Mouse (Mus musculus): ENCODE data around the gene Batf3. TPM values are rescaled to one million over a fixed set of nuclear protein-coding genes. Genes with fewer than 3 reads are reported as not detected.

Batf3 gene
- polyA plus RNA-seq, 1 experiment = not detected

- Histone ChIP-seq H3K4me3 (ENCODE audit: insufficient read depth, low read depth, low read length) (no peak overlapping the region), H3K27ac (ENCODE audit: insufficient read depth, low read depth, low read length) (no peak overlapping the region), H3K4me1 (ENCODE audit: control insufficient read depth, insufficient read depth, low read length) (peaks cover 2% of the 10 kb centered on the region; the same call in 1 of the 2 replicates)
- 87% methylated on average over 2 of the region's 2 CpGs for WGBS
- TF ChIP-seq CTCF (IDR thresholded peaks at IDR 0.05; ENCODE audit: insufficient read depth, low read depth, low read length) (no peak), POLR2A (IDR thresholded peaks at IDR 0.05; ENCODE audit: insufficient read depth, low read depth, low read length) (no peak)
These were observed 33.1 kb upstream of the Batf3 start for GRCm38 (mm10) chr1:191064535-191064934.

DNA sequence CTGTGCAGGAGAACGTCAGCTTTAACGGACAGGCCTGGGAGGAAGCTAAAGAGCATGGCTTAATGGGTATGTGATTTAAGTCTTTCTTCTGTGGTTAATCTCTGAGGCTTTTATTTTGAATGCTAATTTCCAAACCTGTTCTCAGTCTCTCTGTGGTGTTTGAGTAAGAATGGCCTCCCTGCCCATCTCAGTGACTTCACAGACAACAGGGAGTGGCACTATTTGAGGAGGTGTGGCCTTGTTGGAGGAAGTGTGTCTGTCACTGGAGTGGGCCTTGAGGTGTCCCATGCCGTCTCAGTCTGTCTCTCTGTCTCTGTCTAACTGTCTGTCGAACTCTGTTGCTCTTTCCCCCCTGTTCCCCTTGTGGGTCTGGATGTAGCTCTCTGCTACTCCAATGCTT, 32.5 kb upstream of the Batf3 start:
- H3K27ac ChIP-seq (ENCODE audit: insufficient read depth, low read depth, low read length) = no peak overlapping the region
- no peak overlapping the region for H3K4me3 ChIP-seq (ENCODE audit: insufficient read depth, low read depth, low read length)
- peaks cover 2% of the 10 kb centered on the region; the same call in 1 of the 2 replicates for H3K4me1 ChIP-seq (ENCODE audit: control insufficient read depth, insufficient read depth, low read length)
- WGBS = 81% methylated on average over 4 of the region's 4 CpGs
- TF ChIP-seq POLR2A (IDR thresholded peaks at IDR 0.05; ENCODE audit: insufficient read depth, low read depth, low read length) (no peak), CTCF (IDR thresholded peaks at IDR 0.05; ENCODE audit: insufficient read depth, low read depth, low read length) (no peak)

DNA sequence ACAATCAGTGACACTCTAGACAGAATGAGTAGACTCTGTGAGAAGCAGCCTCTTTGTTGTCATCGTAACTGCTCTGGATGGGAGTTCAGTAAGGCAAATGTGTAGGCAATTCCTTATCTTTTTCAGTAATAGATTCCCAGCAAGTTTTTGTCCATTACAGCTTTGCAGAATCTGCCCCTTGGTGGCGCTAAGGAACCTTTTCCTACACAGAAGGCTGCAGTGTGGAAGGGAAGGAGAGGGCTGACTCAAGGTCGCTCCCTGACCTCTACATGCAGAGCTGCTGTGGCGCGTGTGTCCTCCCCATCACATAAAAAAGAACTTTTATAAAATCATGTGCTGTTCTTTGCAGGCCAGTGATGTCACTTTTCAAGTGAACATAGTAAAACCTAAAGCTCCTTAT, 29.3 kb upstream of the Batf3 start:
- WGBS = 78% methylated on average over 5 of the region's 5 CpGs

GRCm38 (mm10) chr1:191070259-191070658, 27.4 kb upstream of the Batf3 start:
- 84% methylated on average over 4 of the region's 4 CpGs for WGBS
- H3K27ac ChIP-seq (ENCODE audit: insufficient read depth, low read depth, low read length) = no peak overlapping the region
- H3K4me3 ChIP-seq (ENCODE audit: insufficient read depth, low read depth, low read length) = no peak overlapping the region
- no peaks in the 10 kb centered on the region for H3K4me1 ChIP-seq (ENCODE audit: control insufficient read depth, insufficient read depth, low read length)
- no peak for TF ChIP-seq POLR2A (IDR thresholded peaks at IDR 0.05; ENCODE audit: insufficient read depth, low read depth, low read length)
- TF ChIP-seq CTCF (IDR thresholded peaks at IDR 0.05; ENCODE audit: insufficient read depth, low read depth, low read length) = no peak

More for the DNA sequence above, 29.3 kb upstream of the Batf3 start:
- TF ChIP-seq CTCF (IDR thresholded peaks at IDR 0.05; ENCODE audit: insufficient read depth, low read depth, low read length) (no peak), POLR2A (IDR thresholded peaks at IDR 0.05; ENCODE audit: insufficient read depth, low read depth, low read length) (no peak)
- Histone ChIP-seq H3K4me3 (ENCODE audit: insufficient read depth, low read depth, low read length) (no peak overlapping the region), H3K27ac (ENCODE audit: insufficient read depth, low read depth, low read length) (no peak overlapping the region), H3K4me1 (ENCODE audit: control insufficient read depth, insufficient read depth, low read length) (no peaks in the 10 kb centered on the region)

GRCm38 (mm10) chr1:191071613-191072012, 26.0 kb upstream of the Batf3 start:
- no peak for TF ChIP-seq POLR2A (IDR thresholded peaks at IDR 0.05; ENCODE audit: insufficient read depth, low read depth, low read length)
- WGBS = 91% methylated on average over 6 of the region's 6 CpGs
- Histone ChIP-seq H3K27ac (ENCODE audit: insufficient read depth, low read depth, low read length) (no peak overlapping the region), H3K4me1 (ENCODE audit: control insufficient read depth, insufficient read depth, low read length) (no peaks in the 10 kb centered on the region), H3K4me3 (ENCODE audit: insufficient read depth, low read depth, low read length) (no peak overlapping the region)

GRCm38 (mm10) chr1:191072329-191072913, 25.2 kb upstream of the Batf3 start:
- WGBS = 93% methylated on average over 16 of the region's 16 CpGs
- no peak overlapping the region for H3K27ac ChIP-seq (ENCODE audit: insufficient read depth, low read depth, low read length)

DNA sequence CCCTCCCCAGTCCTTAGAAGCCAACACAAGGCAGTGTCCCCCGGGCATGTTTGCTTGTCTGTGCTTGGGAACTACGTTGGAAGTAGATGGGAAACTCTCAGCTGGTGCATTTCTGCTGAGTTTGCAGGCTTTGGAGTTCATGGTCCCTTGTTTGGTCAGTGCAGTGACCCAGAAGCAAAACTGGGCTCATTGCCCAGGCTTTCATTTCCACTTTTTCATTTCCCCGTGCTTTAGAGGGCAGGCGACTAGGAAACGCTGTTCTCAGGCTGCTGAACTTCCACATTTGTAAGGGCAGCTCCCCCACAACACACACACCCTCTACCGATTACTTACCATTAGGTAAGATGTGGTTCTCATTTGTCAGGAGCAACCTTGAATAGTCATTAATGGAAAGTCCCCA, 24.6 kb upstream of the Batf3 start:
- Histone ChIP-seq H3K27ac (ENCODE audit: insufficient read depth, low read depth, low read length) (no peak overlapping the region), H3K4me1 (ENCODE audit: control insufficient read depth, insufficient read depth, low read length) (no peaks in the 10 kb centered on the region), H3K4me3 (ENCODE audit: insufficient read depth, low read depth, low read length) (no peak overlapping the region)
- WGBS = 45% methylated on average over 6 of the region's 6 CpGs
- TF ChIP-seq POLR2A (IDR thresholded peaks at IDR 0.05; ENCODE audit: insufficient read depth, low read depth, low read length) (no peak), CTCF (IDR thresholded peaks at IDR 0.05; ENCODE audit: insufficient read depth, low read depth, low read length) (no peak)

More at GRCm38 (mm10) chr1:191072329-191072913, 25.2 kb upstream of the Batf3 start:
- H3K4me1 ChIP-seq (ENCODE audit: control insufficient read depth, insufficient read depth, low read length) = no peaks in the 10 kb centered on the region
- TF ChIP-seq POLR2A (IDR thresholded peaks at IDR 0.05; ENCODE audit: insufficient read depth, low read depth, low read length) (no peak), CTCF (IDR thresholded peaks at IDR 0.05; ENCODE audit: insufficient read depth, low read depth, low read length) (no peak)
- no peak overlapping the region for H3K4me3 ChIP-seq (ENCODE audit: insufficient read depth, low read depth, low read length)

GRCm38 (mm10) chr1:191073486-191073885, 24.2 kb upstream of the Batf3 start:
- no peaks in the 10 kb centered on the region for H3K4me1 ChIP-seq (ENCODE audit: control insufficient read depth, insufficient read depth, low read length)
- 93% methylated on average over 4 of the region's 4 CpGs for WGBS
- no peak for TF ChIP-seq CTCF (IDR thresholded peaks at IDR 0.05; ENCODE audit: insufficient read depth, low read depth, low read length)
- no peak for TF ChIP-seq POLR2A (IDR thresholded peaks at IDR 0.05; ENCODE audit: insufficient read depth, low read depth, low read length)
- H3K4me3 ChIP-seq (ENCODE audit: insufficient read depth, low read depth, low read length) = no peak overlapping the region
- no peak overlapping the region for H3K27ac ChIP-seq (ENCODE audit: insufficient read depth, low read depth, low read length)

DNA sequence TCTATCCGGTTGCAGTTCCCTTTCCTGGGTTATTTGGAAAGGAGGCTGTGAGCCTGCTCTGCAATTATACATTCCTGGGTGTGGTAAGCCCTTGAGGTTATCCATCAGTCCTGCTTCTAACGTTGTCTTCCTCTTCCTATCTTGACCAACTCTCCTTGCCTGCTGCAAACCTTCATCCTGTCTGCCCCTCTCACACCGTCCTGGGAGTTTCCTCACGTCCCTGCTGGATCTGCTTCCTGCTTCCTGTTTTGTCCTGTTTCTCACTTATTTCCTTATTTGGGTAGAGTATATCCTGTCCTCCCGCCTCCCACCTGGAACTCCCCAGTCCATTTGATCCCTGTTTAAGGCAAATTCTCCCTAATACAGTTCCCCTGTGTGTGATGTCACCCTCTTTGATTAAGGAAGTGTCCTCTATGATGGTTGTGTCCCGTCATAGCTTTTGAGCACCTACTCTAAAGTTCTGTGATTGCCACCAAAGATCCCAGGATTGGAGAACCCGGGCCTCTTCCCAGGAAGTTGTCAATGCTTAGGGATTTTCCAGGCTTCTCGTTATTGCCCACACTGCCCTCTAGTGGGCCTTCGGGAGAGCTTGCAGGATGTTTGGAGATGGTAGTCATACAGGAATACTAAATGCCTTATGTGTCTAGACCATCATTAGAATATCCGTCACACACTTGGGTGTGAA, 22.3 kb upstream of the Batf3 start:
- TF ChIP-seq POLR2A (IDR thresholded peaks at IDR 0.05; ENCODE audit: insufficient read depth, low read depth, low read length) (no peak), CTCF (IDR thresholded peaks at IDR 0.05; ENCODE audit: insufficient read depth, low read depth, low read length) (0 out of 2 replicates have a peak, but pooled peaks have one; percentile 27)
- WGBS = 59% methylated on average over 10 of the region's 10 CpGs
- Histone ChIP-seq H3K27ac (ENCODE audit: insufficient read depth, low read depth, low read length) (no peak overlapping the region), H3K4me1 (ENCODE audit: control insufficient read depth, insufficient read depth, low read length) (no peaks in the 10 kb centered on the region), H3K4me3 (ENCODE audit: insufficient read depth, low read depth, low read length) (no peak overlapping the region)

All from olfactory bulb, adult 2 months (tissue).